Mouse (Mus musculus) ES-E14 (cell line): ENCODE measurements at regions not wholly inside any gene's neighbourhood (a gene's known extent, or its start where the extent isn't known, plus 50 kb on each side); places are given as distances from the start of the nearest gene placed in this dataset.

Experiments used
- CHD2 ChIP-seq: IDR thresholded peaks from 2 replicates; pipeline ENCODE4 v1.6.1; 2014; ENCODE audit warnings: mild to moderate bottlenecking, low read depth, low read length, inconsistent platforms
- HCFC1 ChIP-seq: IDR thresholded peaks from 2 replicates; pipeline ENCODE4 v1.6.1; 2012; ENCODE audit warnings: low read length, inconsistent platforms, borderline replicate concordance; ENCODE audit not compliant: insufficient read depth
- ZC3H11A ChIP-seq: IDR thresholded peaks from 2 replicates; pipeline ENCODE4 v1.6.1; 2012; ENCODE audit warnings: low read depth, mild to moderate bottlenecking, inconsistent platforms, low read length, borderline replicate concordance
- ZNF384 ChIP-seq: IDR thresholded peaks from 2 replicates; pipeline ENCODE4 v1.6.1; 2012; ENCODE audit warnings: low read depth, low read length, inconsistent platforms

- TF ChIP-seq CHD2 (no peak), ZC3H11A (no peak), HCFC1 (no peak), ZNF384 (no peak)
Measured at GRCm38 (mm10) chr17:84081751-84082352, 105.9 kb downstream of the Zfp36l2 start.
